Mouse (Mus musculus): Measurements from ENCODE around the gene Gm609. TPM values are rescaled to one million over a fixed set of nuclear protein-coding genes. Genes with fewer than 3 reads are reported as not detected.
"Not testable (repeated sequence)": the region's sequence is repeated elsewhere in the genome, so short reads cannot be mapped to it uniquely, and the experiment has no call there.

Gm609 gene
- polyA plus RNA-seq, 1 experiment from 2014 or later: not detected

DNA sequence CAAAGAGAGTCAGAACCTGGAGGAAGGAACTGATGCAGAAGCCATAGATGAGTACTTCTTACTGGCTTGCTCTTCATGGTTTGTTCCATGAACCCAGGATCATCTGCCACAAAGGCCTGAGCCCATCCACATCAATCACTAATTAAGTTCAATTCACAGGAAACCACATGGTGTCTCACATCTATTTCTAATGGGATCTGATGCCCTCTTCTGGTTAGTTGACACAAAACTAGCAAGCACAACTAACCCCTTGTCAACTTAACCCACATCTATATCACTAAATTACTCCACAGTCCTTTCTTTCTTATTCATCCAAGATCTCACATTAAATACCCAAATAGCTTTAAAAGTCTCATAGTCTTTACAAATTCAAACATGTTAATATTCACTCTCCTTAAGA, 79.3 kb downstream of the Gm609 start:
- Histone ChIP-seq H3K27me3 (no peaks in the 10 kb centered on the region), H3K4me1 (no peaks in the 10 kb centered on the region)

DNA sequence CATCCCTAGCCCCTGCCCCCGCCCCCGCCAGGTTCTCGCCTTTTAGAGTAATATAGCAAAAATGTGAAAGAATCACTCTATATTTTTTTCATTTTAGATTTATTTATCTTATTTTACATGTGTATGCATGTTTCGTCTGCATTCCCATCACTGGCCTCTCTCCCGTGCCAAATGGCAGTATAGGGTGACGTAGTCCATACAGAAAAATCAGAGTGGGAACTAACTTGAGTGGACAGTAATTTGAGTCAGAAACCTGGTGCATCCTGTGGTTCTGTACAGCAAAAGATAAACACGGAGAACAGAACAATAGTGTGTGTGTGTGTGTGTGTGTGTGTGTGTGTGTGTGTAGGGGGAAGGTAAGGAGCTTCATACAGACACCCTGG, 83.7 kb downstream of the Gm609 start:
- Histone ChIP-seq H3K27ac (replicated peaks) (peak overlapping the region; percentile 93), H3K9ac (replicated peaks) (peak overlapping the region; percentile 79; the same call in 1 of the 2 replicates), H3K4me2 (replicated peaks) (peak overlapping the region; percentile 62), H3K4me3 (peak overlapping the region; percentile 66)
- H3K9me3 ChIP-seq, H3K36me3 ChIP-seq, H3K4me1 ChIP-seq, H3K27me3 ChIP-seq: not testable (repeated sequence)
- 39% methylated on average over 7 of the region's 7 CpGs for WGBS
- ATAC-seq (ENCODE audit: low FRiP score, low read depth): peak; percentile 48

More for the DNA sequence above, 79.3 kb downstream of the Gm609 start:
- Histone ChIP-seq H3K9ac (replicated peaks) (no peak overlapping the region), H3K27ac (replicated peaks) (no peak overlapping the region), H3K36me3 (no peaks in the 10 kb centered on the region), H3K9me3 (no peaks in the 10 kb centered on the region), H3K4me2 (replicated peaks) (no peak overlapping the region), H3K4me3 (no peak overlapping the region)
- no peak for ATAC-seq (ENCODE audit: low FRiP score, low read depth)

DNA sequence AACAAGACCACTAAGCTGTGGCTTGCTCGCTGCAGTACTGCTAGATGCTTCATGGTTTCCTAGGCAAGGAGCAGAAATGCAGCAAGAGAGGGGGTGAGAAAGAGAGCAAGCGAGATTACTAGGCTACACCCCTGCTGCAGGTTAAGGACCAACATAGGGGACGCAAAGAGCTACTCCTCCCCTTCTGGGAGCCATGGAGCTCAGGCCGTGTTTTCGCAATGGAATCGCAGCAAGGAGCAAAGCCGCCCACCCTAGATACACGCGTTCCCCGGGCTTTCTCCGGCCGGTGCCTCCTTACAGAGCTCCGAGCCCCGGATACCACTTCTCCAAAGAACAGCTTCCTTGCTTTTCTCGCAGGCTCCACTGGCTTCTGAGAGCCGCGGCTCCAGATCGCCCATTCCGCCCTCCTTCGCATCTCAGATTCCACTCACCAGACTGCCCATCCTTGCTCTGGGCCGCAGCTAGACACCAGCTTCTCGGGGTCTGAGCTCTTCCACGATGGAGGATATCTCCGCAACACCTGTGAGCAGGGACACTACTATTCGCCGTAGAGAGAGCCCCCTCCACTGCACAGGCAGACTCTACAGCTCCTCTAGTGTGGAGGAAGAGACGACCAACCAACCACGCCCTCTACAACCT, 84.2 kb downstream of the Gm609 start, which contains the start of gene Cd200:
Gene Cd200 (minus strand): TSS at position 629 of the 639 bp plus-strand sequence.
- whole genome bisulfite sequencing: 2% methylated on average over 28 of the region's 28 CpGs

DNA sequence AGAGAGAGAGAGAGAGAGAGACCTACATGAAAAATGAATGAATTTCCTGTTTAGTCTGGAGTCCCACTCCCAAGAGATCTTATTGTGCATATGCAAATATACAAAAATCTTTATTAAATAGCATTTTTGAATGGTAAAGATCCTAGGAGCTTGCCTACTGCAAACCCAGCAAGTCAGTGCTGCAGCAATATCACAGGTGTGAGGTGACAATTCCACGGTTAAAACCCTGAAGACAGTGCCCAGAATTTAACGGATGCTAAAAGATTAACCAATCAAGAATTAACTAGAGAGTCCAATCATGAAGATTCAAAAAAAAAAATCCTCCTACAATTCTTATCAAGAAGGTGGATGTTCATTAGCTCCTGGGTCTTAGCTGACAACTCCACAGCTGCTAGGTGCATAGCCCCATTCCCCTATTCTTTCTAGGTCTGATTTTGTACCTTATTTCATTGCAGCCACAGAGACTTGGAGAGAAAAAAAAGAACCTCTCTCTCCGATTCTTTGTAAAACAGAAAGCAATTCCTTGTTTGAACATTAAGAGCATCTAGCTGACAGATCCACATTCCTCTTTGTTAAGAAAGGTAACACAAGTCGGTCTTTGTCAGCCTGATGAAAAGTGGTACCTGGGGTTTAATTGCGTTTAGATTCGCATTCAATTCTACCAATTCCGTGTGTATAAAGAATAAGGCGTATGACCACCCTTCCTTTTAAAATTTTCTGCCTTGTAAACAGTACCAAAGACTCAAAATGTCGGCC, 84.9 kb downstream of the Gm609 start:
- peak overlapping the region; percentile 66 for H3K4me3 ChIP-seq
- no peak for ATAC-seq (ENCODE audit: low FRiP score, low read depth)
- 31% methylated on average over 9 of the region's 9 CpGs for WGBS

More for the DNA sequence above, 84.2 kb downstream of the Gm609 start, which contains the start of gene Cd200:
- H3K36me3 ChIP-seq: no peaks in the 10 kb centered on the region
- ATAC-seq (ENCODE audit: low FRiP score, low read depth): peak; percentile 94
- no peaks in the 10 kb centered on the region for H3K4me1 ChIP-seq
- peak within 1 kb of the TSS; percentile 66 for H3K4me3 ChIP-seq
- H3K27ac ChIP-seq (replicated peaks): peak within 1 kb of the TSS; percentile 93
- H3K27me3 ChIP-seq: no peaks in the 10 kb centered on the region
- H3K9me3 ChIP-seq: no peaks in the 10 kb centered on the region
- peak within 1 kb of the TSS; percentile 79 for H3K9ac ChIP-seq (replicated peaks)
- peak within 1 kb of the TSS; percentile 62 for H3K4me2 ChIP-seq (replicated peaks)

DNA sequence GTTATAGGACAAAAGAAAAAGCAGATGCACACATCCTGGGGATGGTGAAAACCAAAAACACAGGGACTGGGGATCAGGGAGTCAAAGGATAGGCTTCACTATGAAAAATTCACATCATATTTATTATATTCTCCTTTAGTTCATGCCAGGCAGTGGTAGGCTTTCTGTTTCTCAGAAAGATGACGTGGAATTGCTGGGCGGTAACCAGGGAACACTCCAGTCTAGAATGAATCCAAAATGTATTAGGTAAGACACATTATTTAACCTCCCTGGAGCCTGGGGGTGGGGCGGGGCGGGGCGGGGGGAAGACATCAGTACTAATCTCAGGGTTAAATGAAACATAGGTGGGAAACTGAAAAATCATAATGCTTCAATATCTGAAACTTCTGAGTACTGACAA, 85.7 kb downstream of the Gm609 start:
- Histone ChIP-seq H3K4me1 (no peaks in the 10 kb centered on the region), H3K36me3 (no peaks in the 10 kb centered on the region), H3K9me3 (no peaks in the 10 kb centered on the region), H3K27me3 (no peaks in the 10 kb centered on the region), H3K27ac (replicated peaks) (no peak overlapping the region), H3K4me3 (peak overlapping the region; percentile 66), H3K9ac (replicated peaks) (peak overlapping the region; percentile 79; the same call in 1 of the 2 replicates), H3K4me2 (replicated peaks) (peak overlapping the region; percentile 62)
- 74% methylated on average over 5 of the region's 5 CpGs for WGBS
- ATAC-seq (ENCODE audit: low FRiP score, low read depth): no peak

More for the DNA sequence above, 84.9 kb downstream of the Gm609 start:
- Histone ChIP-seq H3K27ac (replicated peaks) (peak overlapping the region; percentile 93), H3K4me1 (no peaks in the 10 kb centered on the region), H3K4me2 (replicated peaks) (peak overlapping the region; percentile 62), H3K9ac (replicated peaks) (peak overlapping the region; percentile 79), H3K27me3 (no peaks in the 10 kb centered on the region), H3K9me3 (no peaks in the 10 kb centered on the region), H3K36me3 (no peaks in the 10 kb centered on the region)

DNA sequence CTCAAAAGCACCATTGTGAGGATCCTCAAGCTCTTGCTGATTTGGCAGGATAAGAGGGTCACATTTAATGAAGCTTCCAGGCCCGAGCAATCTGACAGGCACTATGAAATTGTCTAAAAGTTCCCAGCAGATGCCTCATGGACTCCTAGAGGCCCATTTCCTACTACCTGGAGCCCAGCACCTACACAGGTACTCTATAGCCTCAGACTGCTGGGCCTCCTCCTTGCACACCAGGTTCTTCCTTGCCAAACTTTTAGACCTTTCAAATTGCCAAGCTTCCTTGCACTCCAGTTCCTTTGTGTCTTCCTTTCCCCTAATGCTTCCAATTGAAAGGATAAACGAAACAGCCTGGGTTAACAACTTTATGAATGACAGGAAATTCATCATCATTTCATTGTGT, 89.8 kb downstream of the Gm609 start:
- Histone ChIP-seq H3K4me1 (no peaks in the 10 kb centered on the region), H3K4me3 (no peak overlapping the region), H3K27me3 (no peaks in the 10 kb centered on the region), H3K27ac (replicated peaks) (no peak overlapping the region), H3K9me3 (no peaks in the 10 kb centered on the region), H3K36me3 (no peaks in the 10 kb centered on the region), H3K9ac (replicated peaks) (no peak overlapping the region), H3K4me2 (replicated peaks) (no peak overlapping the region)
- 80% methylated on average over 2 of the region's 2 CpGs for WGBS
- no peak for ATAC-seq (ENCODE audit: low FRiP score, low read depth)

DNA sequence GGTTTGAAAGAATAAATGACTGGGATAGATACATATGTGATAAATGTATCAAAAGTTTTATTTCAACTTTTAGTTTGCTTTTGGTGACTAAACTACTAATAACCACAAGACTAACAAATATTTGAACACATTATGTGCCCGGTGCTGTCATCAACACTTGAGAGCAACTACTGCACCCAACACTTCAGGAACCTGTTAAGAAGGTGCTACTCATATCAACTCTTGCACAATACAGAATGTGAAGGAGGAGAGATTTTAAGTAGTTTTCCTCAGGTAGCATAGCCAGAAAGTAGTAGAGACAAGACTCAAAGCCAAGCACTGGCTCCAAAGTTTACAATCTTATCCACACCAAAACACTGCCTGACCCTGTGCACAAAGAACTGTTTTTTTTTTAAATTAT, 90.7 kb downstream of the Gm609 start:
- Histone ChIP-seq H3K9me3 (no peaks in the 10 kb centered on the region), H3K4me1 (no peaks in the 10 kb centered on the region), H3K9ac (replicated peaks) (no peak overlapping the region), H3K27me3 (no peaks in the 10 kb centered on the region), H3K27ac (replicated peaks) (no peak overlapping the region), H3K4me3 (no peak overlapping the region), H3K36me3 (no peaks in the 10 kb centered on the region), H3K4me2 (replicated peaks) (no peak overlapping the region)
- no peak for ATAC-seq (ENCODE audit: low FRiP score, low read depth)
- WGBS: 86% methylated on average over 1 of the region's 1 CpGs

DNA sequence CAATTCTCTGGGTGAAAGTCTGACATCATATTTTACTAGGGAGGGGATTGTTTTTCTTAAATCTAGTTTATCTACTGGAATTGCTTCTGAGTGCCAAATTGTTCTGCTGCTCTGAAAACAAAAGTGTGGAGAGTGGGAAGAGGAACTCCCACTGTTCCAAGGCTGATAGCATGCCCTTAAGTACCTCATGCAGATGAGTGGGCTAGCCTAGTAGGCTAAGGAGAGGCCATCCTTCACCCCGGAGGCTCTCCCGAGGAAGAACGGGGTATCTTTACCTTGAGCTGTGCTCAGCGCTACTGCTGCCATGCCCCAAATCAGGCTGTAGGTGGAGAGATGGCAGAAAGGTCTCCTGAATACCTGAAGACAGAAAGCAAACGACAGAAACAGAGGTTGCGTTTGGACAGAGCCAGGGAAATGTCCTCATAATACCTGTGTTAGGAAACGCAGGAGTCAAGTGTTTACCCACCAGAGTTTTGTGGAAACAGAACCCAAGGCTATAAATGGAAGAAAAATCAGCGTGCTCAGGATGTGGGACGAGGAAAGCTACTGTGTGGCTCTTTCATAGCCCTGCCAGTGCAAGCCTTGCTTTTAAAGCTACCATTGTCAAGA, 92.7 kb downstream of the Gm609 start:
- H3K4me3 ChIP-seq: no peak overlapping the region
- WGBS: 66% methylated on average over 9 of the region's 9 CpGs
- no peaks in the 10 kb centered on the region for H3K4me1 ChIP-seq
- no peaks in the 10 kb centered on the region for H3K27me3 ChIP-seq
- H3K36me3 ChIP-seq: peaks cover 4% of the 10 kb centered on the region; the same call in 1 of the 2 replicates
- ATAC-seq (ENCODE audit: low FRiP score, low read depth): no peak
- H3K9me3 ChIP-seq: no peaks in the 10 kb centered on the region
- no peak overlapping the region for H3K27ac ChIP-seq (replicated peaks)
- no peak overlapping the region for H3K9ac ChIP-seq (replicated peaks)
- no peak overlapping the region for H3K4me2 ChIP-seq (replicated peaks)

GRCm38 (mm10) chr16:45399411-45399810, 93.4 kb downstream of the Gm609 start:
- H3K27ac ChIP-seq (replicated peaks): no peak overlapping the region
- no peaks in the 10 kb centered on the region for H3K27me3 ChIP-seq
- H3K9ac ChIP-seq (replicated peaks): no peak overlapping the region
- 91% methylated on average over 3 of the region's 3 CpGs for WGBS
- H3K4me2 ChIP-seq (replicated peaks): no peak overlapping the region
- no peaks in the 10 kb centered on the region for H3K9me3 ChIP-seq
- H3K4me1 ChIP-seq: no peaks in the 10 kb centered on the region
- no peak overlapping the region for H3K4me3 ChIP-seq
- no peak for ATAC-seq (ENCODE audit: low FRiP score, low read depth)
- peaks cover 9% of the 10 kb centered on the region for H3K36me3 ChIP-seq

GRCm38 (mm10) chr16:45397440-45397839, 95.3 kb downstream of the Gm609 start:
- Histone ChIP-seq H3K4me1 (no peaks in the 10 kb centered on the region), H3K4me2 (replicated peaks) (no peak overlapping the region), H3K36me3 (peaks cover 16% of the 10 kb centered on the region), H3K9me3 (no peaks in the 10 kb centered on the region), H3K9ac (replicated peaks) (no peak overlapping the region), H3K4me3 (no peak overlapping the region), H3K27ac (replicated peaks) (no peak overlapping the region), H3K27me3 (no peaks in the 10 kb centered on the region)
- no peak for ATAC-seq (ENCODE audit: low FRiP score, low read depth)
- 94% methylated on average over 2 of the region's 2 CpGs for WGBS

DNA sequence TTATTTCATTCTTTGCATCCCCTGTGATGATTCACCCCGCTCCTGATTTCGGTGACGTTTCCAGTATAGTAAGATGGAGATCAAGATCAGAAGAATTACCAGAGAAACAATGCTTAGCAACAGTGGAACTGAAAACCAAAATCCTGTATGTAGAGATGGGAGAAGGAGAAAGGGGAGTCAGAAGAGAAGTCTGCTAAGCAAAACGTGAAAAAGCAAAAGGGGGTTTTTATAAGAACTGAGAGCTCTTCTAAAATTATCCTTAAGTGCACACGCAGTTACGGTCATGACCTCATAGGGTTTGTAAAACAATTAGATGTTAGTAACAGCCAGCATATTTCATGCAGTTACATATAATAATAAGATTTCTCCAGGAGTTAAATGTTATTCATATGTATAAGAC, 100.5 kb downstream of the Gm609 start:
- WGBS: 85% methylated on average over 6 of the region's 6 CpGs
- H3K27me3 ChIP-seq: no peaks in the 10 kb centered on the region
- no peak overlapping the region for H3K9ac ChIP-seq (replicated peaks)
- ATAC-seq (ENCODE audit: low FRiP score, low read depth): no peak
- no peak overlapping the region for H3K4me2 ChIP-seq (replicated peaks)
- H3K27ac ChIP-seq (replicated peaks): no peak overlapping the region
- H3K36me3 ChIP-seq: peaks cover 20% of the 10 kb centered on the region
- H3K9me3 ChIP-seq: no peaks in the 10 kb centered on the region
- H3K4me3 ChIP-seq: no peak overlapping the region
- no peaks in the 10 kb centered on the region for H3K4me1 ChIP-seq

DNA sequence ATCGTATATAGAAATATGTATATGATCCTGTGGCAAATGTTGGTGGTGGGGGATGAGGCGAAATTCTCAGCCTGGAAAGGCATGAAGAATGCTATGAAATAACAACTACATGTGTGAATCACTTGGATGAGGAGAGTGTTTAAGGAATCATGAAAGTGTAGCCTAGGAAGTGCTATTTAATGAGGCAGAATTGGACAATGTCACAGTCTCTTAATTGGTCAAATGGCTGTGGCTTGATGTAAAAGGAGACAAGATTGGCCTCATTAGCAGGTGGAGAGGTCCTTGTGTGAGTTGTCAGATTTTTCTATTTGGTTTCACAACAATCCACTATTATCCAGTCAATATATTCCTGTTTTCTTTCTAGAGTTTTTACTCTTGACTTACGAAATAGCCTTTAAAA, 101.1 kb downstream of the Gm609 start:
- Histone ChIP-seq H3K36me3 (peaks cover 20% of the 10 kb centered on the region), H3K9ac (replicated peaks) (no peak overlapping the region), H3K4me2 (replicated peaks) (no peak overlapping the region), H3K27ac (replicated peaks) (no peak overlapping the region), H3K4me3 (no peak overlapping the region), H3K4me1 (no peaks in the 10 kb centered on the region), H3K9me3 (no peaks in the 10 kb centered on the region), H3K27me3 (no peaks in the 10 kb centered on the region)
- no peak for ATAC-seq (ENCODE audit: low FRiP score, low read depth)
- 93% methylated on average over 3 of the region's 3 CpGs for WGBS
